Mouse (Mus musculus): ENCODE measurements around the gene Psma6. TPM values are rescaled to one million over a fixed set of nuclear protein-coding genes. Genes with fewer than 3 reads are reported as not detected.

The Psma6 gene
- total RNA-seq, 2 experiments from 2014 or later: 151 to 158 TPM

DNA sequence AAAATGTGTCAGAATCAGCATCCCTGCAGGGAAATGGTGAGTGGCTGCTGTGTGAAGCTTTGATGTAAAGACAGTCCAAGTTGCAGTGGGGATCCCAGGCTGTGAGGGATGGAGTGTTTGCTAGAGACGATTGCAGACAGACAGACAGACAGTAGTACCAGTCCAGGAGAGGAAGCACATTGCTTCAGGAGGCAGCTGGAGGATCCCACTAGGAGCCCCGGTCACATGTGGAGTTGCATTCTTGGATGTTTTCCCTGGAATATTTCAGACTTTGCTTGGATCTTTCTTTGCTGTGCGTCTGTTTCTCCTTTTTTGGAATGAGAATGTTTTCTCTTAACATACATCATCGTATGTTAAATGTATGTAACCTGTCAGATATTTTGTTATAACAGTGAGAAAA, 69.9 kb downstream of the Psma6 start:
- intact Hi-C loops (cut with DNase I): no loop called here
- no peak for DNase-seq (ENCODE audit: extremely low spot score in 1 of 2, low spot score in 2 of 2)

DNA sequence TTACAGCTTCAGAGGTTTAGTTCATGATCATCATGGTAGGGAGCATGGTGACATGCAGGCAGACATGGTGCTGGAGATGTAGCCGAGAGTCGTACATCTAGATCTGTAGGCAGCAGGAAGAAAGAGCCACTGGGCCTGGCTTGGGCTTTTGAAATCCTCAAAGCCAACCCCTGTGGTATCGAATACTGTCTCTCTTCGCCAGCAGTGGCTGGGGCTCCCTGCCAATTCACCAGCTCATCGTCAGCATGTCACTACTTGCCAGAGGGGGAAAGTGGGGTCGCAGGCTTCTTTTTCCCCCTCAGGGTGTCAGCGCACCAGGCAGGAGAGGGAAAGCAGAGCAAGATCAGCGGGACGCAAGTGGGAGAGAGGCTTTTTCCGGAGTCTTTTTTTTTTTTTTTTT, 71.2 kb downstream of the Psma6 start:
- intact Hi-C loops (cut with DNase I): loop anchor here (5.0 kb wide), 1 partner anchor 37 kb away; the partner anchor contains the start of gene Nfkbia
- peak in 1 of 2 experiments; percentile 47 for DNase-seq (ENCODE audit: extremely low spot score in 1 of 2, low spot score in 2 of 2)

- DNase-seq (ENCODE audit: extremely low spot score in 1 of 2, low spot score in 2 of 2): no peak
- intact Hi-C loops (cut with DNase I): loop anchor here (5.0 kb wide), 1 partner anchor 36 kb away; the partner anchor contains the start of gene Nfkbia
Measured at GRCm38 (mm10) chr12:55456136-55456535, 72.1 kb downstream of the Psma6 start.

DNA sequence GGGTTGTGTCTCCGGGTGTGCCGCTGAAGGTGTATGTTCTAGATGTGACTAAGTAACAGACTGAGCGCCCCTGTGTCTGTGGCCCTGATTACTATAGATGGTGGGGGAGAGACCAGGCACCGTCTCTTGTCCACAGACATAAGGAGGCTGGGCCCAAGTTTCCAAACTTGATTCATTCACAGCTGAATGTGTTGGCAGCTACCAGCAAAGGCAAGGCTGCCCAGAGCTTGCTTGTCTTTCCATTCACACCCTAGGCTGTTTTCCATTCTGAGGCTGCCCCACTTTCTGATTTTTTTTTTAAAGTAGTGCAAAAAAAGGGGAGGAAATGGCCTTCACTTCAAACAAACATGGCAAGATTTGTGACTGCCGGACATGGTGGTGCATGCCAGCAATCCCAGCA, 72.9 kb downstream of the Psma6 start:
- peak in 1 of 2 experiments; percentile 55 for DNase-seq (ENCODE audit: extremely low spot score in 1 of 2, low spot score in 2 of 2)
- intact Hi-C loops (cut with DNase I): loop anchor here (5.0 kb wide), 1 partner anchor 35 kb away; the partner anchor contains the start of gene Nfkbia

DNA sequence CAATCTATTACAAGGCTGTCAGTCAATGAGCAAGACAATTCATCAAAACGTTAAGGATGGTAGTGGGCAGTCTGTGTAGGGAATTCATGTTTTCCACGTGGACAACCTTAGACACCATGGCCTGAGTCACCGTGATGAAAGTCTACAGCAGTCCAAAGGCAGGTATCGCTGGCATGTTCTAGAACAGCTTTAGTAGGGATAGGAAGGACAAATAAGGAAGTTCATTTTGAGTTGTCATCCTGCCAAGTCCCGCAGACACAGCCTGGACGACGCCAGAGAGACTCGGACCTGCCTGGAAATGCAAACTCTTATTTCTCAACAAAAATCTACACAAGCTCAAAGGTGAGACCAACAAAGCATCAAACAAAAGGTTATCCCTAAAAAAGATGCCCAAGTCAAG, 75.7 kb downstream of the Psma6 start:
- intact Hi-C loops (cut with DNase I): loop anchor here (5.0 kb wide), 1 partner anchor 33 kb away; the partner anchor contains the start of gene Nfkbia
- DNase-seq (ENCODE audit: extremely low spot score in 1 of 2, low spot score in 2 of 2): no peak

- DNase-seq (ENCODE audit: extremely low spot score in 1 of 2, low spot score in 2 of 2): no peak
- intact Hi-C loops (cut with DNase I): no loop called here
Measured at GRCm38 (mm10) chr12:55460900-55461299, 76.9 kb downstream of the Psma6 start.

GRCm38 (mm10) chr12:55461767-55462166, 77.7 kb downstream of the Psma6 start:
- intact Hi-C loops (cut with DNase I): no loop called here
- no peak for DNase-seq (ENCODE audit: extremely low spot score in 1 of 2, low spot score in 2 of 2)

DNA sequence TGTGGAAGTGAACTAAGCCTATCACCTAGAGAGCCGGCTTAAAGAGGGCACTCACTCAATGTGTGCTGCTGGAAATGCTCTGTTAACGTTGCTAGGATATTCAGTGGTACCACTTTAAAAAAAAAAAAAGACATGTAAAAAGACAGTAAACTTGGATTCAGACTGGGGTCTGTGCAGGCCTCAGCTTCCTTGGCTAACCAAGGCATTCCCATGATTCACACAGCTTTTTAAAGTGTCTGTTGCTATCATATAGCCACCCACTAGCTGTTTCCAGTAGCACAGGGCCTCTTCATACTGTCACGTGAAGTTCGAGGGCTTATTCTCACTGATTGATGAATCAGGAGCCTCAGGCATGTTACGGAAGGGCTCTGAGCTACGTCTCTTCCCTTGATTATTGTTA, 78.4 kb downstream of the Psma6 start:
- intact Hi-C loops (cut with DNase I): no loop called here
- no peak for DNase-seq (ENCODE audit: extremely low spot score in 1 of 2, low spot score in 2 of 2)

GRCm38 (mm10) chr12:55463087-55463486, 79.1 kb downstream of the Psma6 start:
- no peak for DNase-seq (ENCODE audit: extremely low spot score in 1 of 2, low spot score in 2 of 2)
- intact Hi-C loops (cut with DNase I): no loop called here

DNA sequence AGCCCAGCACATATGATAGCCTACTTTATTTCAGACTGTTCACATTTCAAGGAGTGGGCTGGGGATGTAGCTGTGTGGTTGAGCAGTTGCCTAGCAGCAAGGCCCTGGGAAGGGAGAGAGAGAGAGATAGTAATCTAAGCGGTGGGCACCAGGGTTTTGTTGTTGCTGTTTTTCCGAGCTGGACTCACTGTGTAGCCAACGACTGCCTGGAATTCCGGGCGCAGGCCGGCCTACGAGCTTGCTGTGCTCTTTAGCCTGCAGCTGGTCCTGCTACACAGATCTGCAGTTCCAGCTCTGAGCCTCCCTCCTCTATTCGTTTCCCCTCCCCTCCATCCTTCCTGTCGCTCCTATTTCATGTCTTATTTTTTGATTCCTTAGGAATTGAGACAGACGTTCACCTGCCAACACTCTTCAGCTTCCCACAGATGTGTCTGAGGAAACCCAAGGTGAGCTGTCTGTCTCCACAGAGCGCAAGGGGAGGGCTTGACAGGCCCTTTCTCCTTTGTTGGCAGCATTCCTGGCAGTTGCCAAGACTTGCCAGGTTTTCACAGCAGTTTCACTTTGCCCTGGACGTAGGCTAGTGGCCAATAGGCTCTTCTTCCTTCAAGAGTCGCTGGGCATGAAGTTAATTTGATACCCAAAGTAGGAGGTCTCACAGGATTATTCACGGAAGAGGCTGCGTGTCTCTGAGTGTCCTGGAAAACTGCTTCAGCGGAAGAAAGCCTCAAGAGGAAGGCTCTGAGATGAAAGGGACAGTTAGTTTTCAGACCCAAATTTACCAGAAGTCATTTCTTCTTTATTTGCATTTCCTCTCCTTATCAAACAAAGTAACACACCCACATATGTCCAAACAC, 80.2 kb downstream of the Psma6 start:
- DNase-seq (ENCODE audit: extremely low spot score in 1 of 2, low spot score in 2 of 2): peak; percentile 58
- intact Hi-C loops (cut with DNase I): no loop called here

GRCm38 (mm10) chr12:55464846-55465361, 80.9 kb downstream of the Psma6 start:
- no peak for DNase-seq (ENCODE audit: extremely low spot score in 1 of 2, low spot score in 2 of 2)
- intact Hi-C loops (cut with DNase I): no loop called here

DNA sequence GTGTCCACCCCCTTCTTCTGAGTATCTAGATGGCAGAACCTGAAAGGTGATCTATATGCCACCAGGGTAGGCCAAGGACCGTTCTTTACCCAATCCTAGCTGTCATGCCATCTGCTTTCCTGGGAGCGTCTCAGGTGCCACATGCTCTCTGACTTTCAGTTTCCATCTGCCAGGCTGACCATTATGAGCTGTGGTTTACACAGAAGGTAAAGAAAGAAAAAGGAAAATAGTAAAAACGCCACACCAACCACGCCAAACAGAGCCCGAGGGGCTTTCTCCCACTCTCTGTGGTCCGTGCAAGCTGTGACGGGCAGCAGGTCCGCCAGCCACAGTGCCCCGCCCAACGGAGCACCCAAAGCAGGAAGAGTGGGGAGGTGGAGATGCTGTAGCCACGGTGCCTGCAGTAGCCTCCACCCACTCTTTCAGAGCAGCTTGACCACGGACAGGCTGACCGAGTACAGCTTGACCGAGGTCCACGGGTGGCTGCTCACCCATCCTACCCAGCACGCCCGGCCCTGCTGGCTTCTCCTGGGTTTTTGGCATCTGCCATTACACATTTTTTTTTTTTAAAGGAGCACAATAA, 81.5 kb downstream of the Psma6 start:
- intact Hi-C loops (cut with DNase I): no loop called here
- no peak for DNase-seq (ENCODE audit: extremely low spot score in 1 of 2, low spot score in 2 of 2)

- DNase-seq (ENCODE audit: extremely low spot score in 1 of 2, low spot score in 2 of 2): no peak
- intact Hi-C loops (cut with DNase I): no loop called here
Measured at GRCm38 (mm10) chr12:55466088-55466701, 82.2 kb downstream of the Psma6 start.

DNA sequence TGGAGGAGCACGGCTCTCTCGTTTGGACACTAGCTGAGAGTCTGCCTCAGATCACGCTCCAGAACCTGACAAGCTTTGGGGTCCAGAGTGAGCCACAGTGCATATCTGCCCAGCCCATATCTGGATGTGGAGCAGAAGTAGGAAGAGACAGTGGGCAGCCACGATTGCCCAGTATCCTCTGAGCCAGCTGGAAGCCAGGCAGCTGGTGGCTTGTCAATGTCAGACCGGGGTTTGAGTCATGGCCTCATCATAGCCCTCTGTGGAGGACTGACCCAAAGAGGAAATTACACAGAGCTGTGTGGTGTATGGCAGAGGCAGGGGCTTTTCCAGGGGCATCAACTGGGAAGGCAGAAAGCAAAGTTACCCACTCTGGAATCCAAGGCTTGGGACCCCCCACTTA, 82.8 kb downstream of the Psma6 start:
- no peak for DNase-seq (ENCODE audit: extremely low spot score in 1 of 2, low spot score in 2 of 2)
- intact Hi-C loops (cut with DNase I): no loop called here

- intact Hi-C loops (cut with DNase I): no loop called here
- DNase-seq (ENCODE audit: extremely low spot score in 1 of 2, low spot score in 2 of 2): no peak
Measured at GRCm38 (mm10) chr12:55467331-55468180, 83.5 kb downstream of the Psma6 start.

Measured in left cerebral cortex, postnatal 10 days (tissue).